Mouse (Mus musculus) limb, embryonic 14.5 days (tissue): Measurements from ENCODE around the gene Clec2d. TPM values are rescaled to one million over a fixed set of nuclear protein-coding genes. Genes with fewer than 3 reads are reported as not detected.
"Not testable (repeated sequence)": the region's sequence is repeated elsewhere in the genome, so short reads cannot be mapped to it uniquely, and the experiment has no call there.

Experiments used
- ATAC-seq: fragments of 200-750 bp; cut with Nextera tagmentation; 2 replicates; pipeline ENCODE4 v1.8.0; 2017; ENCODE audit warnings: low read depth, moderate number of reproducible peaks, moderate TSS enrichment; ENCODE audit not compliant: low FRiP score
- DNase-seq: peaks from one replicate; pipeline ENCODE4 v3.0.0-alpha.2; 2015; ENCODE audit warnings: low spot score
- H3K27ac ChIP-seq: fragments of 300-500 bp; sonication (generic); replicated peaks from 2 replicates; pipeline ENCODE4 v1.5.1; 2014; ENCODE audit warnings: low read depth, mild to moderate bottlenecking, low read length, moderate library complexity, mixed read lengths
- H3K27me3 ChIP-seq: fragments of 300-500 bp; sonication (generic); 2 replicates; pipeline ENCODE4 v1.6.1; 2014; ENCODE audit warnings: low read length, mixed read lengths; ENCODE audit not compliant: control insufficient read depth, insufficient read depth
- H3K36me3 ChIP-seq: fragments of 300-500 bp; sonication (generic); 2 replicates; pipeline ENCODE4 v1.6.1; 2014; ENCODE audit warnings: mild to moderate bottlenecking, low read length, moderate library complexity, mixed read lengths; ENCODE audit not compliant: control insufficient read depth, insufficient read depth
- H3K4me1 ChIP-seq: fragments of 300-500 bp; sonication (generic); 2 replicates; pipeline ENCODE4 v1.6.1; 2014; ENCODE audit warnings: antibody characterized with exemption, low read length, mixed read lengths; ENCODE audit not compliant: control insufficient read depth, insufficient read depth
- H3K4me2 ChIP-seq: fragments of 300-500 bp; sonication (generic); replicated peaks from 2 replicates; pipeline ENCODE4 v1.6.1; 2014; ENCODE audit warnings: low read depth, mild to moderate bottlenecking, low read length, moderate library complexity; ENCODE audit not compliant: severe bottlenecking
- H3K4me3 ChIP-seq: fragments of 300-500 bp; sonication (generic); replicated peaks from 2 replicates; pipeline ENCODE4 v1.5.1; 2014; ENCODE audit warnings: low read length
- H3K9ac ChIP-seq: fragments of 300-500 bp; sonication (generic); 2 replicates; pipeline ENCODE4 v1.6.1; 2014; ENCODE audit warnings: mild to moderate bottlenecking, low read depth, low read length, moderate library complexity; ENCODE audit not compliant: severe bottlenecking
- H3K9me3 ChIP-seq: fragments of 300-500 bp; sonication (generic); 2 replicates; pipeline ENCODE4 v1.6.1; 2016; ENCODE audit warnings: low read length; ENCODE audit not compliant: control insufficient read depth
- POLR2A ChIP-seq: fragments of 200-500 bp; IDR thresholded peaks from 2 replicates; pipeline ENCODE4 v1.8.0; 2012; ENCODE audit warnings: inconsistent platforms, mild to moderate bottlenecking, moderate library complexity, borderline replicate concordance; ENCODE audit not compliant: insufficient read depth, insufficient read length; ENCODE audit errors: extremely low read depth
- WGBS: fragments of 180-500 bp; shearing (Covaris S2); extraction: QIAGEN DNeasy Blood & Tissue Kit; methylation state at CpG from one replicate; pipeline ENCODE4 v1.1.7; 2014; 5-methylcytosine and 5-hydroxymethylcytosine counted together
- polyA plus RNA-seq, 2 experiments: library from polyadenylated mRNA; depleted of rRNA in 1 of 2; stranded (reverse) in 1 of 2; unstranded in 1 of 2; fragments of >200 nt; fragmentation: Nextera tagmentation in 1 of 2; extraction: Ambion mirVana in 1 of 2; gene quantifications; 2 replicates each; pipeline versions ENCODE4 v1.2.1 to v1.2.3; 2012 to 2014

Clec2d gene
- polyA plus RNA-seq, 2 experiments = 11.1 TPM; not detected in 1

DNA sequence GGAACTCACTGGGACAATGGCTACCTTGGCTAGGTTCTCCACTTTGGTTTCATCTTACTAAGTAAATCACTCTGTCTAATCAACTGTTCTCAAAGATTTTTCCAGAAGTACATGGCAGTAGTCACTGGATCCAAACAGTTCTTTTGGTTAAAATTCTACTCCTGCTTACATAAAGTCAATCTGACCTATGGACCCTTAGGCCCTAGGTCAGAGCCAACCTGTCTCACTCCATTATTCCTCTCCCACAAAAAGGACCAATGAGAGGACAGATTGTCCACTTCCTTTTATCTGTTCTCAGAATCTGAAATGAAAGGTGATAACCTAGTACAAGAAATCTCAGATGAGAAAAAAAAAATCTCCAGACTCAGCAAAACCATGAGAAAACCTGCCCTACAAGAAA is 4.8 kb upstream of the Clec2d start:
- Histone ChIP-seq H3K27ac (no peak overlapping the region), H3K9ac (no peak overlapping the region), H3K9me3 (no peaks in the 10 kb centered on the region), H3K27me3 (no peaks in the 10 kb centered on the region), H3K36me3 (no peaks in the 10 kb centered on the region), H3K4me3 (no peak overlapping the region), H3K4me2 (no peak overlapping the region), H3K4me1 (no peaks in the 10 kb centered on the region)
- no peak for TF ChIP-seq POLR2A
- no peak for ATAC-seq
- DNase-seq = no peak

DNA sequence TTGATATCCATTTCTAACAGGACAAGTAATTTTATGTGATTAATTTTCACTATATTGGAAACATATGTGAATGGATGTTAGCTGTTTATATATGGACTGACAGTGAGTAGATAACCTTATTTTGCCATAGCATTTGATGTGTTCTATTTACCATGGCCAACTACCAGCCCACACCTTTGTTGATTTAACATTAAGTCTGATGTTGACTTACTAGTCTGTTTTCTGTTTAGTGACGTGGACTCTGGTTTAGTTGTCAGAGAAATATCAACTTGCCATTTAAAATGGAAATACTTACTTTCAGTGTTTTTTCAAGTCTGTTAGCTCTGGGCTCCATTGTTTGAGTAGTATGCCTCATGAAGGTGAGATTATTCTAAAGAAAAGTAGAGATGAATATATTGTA is 3.8 kb upstream of the Clec2d start:
- no peaks in the 10 kb centered on the region for H3K36me3 ChIP-seq
- TF ChIP-seq POLR2A = no peak
- no peak for DNase-seq
- H3K27ac ChIP-seq = no peak overlapping the region
- 70% methylated on average over 1 of the region's 1 CpGs for WGBS
- H3K9ac ChIP-seq = no peak overlapping the region
- H3K9me3 ChIP-seq = no peaks in the 10 kb centered on the region
- no peak overlapping the region for H3K4me3 ChIP-seq
- H3K4me1 ChIP-seq = no peaks in the 10 kb centered on the region
- no peak for ATAC-seq
- no peak overlapping the region for H3K4me2 ChIP-seq
- H3K27me3 ChIP-seq = no peaks in the 10 kb centered on the region

DNA sequence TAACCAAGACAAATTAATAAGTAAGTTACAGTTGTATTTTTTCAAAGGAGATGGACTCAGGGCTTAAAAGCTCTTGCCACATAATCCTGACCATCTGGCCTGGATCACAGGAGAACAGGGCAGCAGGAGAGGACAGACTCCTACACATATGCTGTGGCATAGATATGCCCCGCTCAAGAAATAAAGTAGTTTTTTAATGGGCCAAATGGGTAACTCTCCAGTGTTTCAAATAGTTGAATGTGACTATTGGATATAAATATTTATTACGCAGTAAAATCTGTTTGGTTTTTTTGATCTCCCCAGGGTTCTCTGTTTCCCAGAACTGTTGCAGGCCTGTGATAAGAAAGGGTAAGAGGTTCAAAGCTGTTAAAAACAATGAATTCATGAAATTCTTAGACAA is 1.1 kb upstream of the Clec2d start:
- no peaks in the 10 kb centered on the region for H3K4me1 ChIP-seq
- 68% methylated on average over 2 of the region's 2 CpGs for WGBS
- no peak overlapping the region for H3K4me2 ChIP-seq
- ATAC-seq (no peak), DNase-seq (no peak)
- no peaks in the 10 kb centered on the region; the same call in 1 of the 2 replicates for H3K36me3 ChIP-seq
- H3K27ac ChIP-seq = no peak overlapping the region
- H3K27me3 ChIP-seq = no peaks in the 10 kb centered on the region
- H3K4me3 ChIP-seq = no peak overlapping the region
- no peak for TF ChIP-seq POLR2A
- H3K9me3 ChIP-seq = no peaks in the 10 kb centered on the region
- H3K9ac ChIP-seq = no peak overlapping the region

DNA sequence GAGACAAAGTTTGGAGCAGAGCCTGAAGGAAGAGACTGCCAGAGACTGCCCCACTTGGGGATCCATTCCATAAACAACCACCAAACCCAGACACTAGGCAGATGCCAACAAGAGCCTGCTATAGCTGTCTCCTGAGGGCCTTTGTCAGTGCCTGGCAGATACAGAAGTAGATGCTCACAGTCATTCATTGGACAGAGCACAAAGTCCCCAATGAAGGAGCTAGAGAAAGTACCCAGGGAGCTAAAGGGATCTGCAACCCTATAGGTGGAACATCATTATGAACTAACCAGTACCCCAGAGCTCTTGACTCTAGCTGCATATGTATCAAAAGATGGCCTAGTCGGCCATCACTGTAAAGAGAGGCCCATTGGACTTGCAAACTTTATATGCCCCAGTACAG is 584 bp upstream of the Clec2d start:
- H3K27ac ChIP-seq, H3K4me2 ChIP-seq, H3K36me3 ChIP-seq, H3K4me3 ChIP-seq, H3K9me3 ChIP-seq, H3K9ac ChIP-seq, H3K27me3 ChIP-seq, ATAC-seq, DNase-seq, H3K4me1 ChIP-seq: not testable (repeated sequence)
- whole genome bisulfite sequencing = 63% methylated on average over 1 of the region's 1 CpGs

DNA sequence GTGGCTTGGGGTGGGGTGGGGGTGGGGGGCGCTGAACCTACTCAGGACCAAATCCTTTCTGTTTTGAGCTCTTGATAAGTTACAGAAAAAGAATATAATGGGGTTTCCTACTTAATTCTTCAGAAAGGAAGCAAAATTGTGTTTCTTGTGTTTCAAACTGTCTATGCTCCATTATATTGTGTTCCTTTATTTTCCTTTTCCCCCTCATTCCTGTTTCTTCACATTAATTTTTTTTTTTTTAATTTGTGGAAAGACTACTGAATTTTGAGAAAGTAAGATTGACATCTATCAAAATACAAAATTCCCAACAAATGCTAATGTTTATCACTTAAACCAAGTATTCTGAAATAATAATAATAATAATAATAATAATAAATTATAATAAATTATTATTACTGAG is 834 bp downstream of the Clec2d start:
- 8% methylated on average over 1 of the region's 1 CpGs for WGBS
- no peaks in the 10 kb centered on the region for H3K9me3 ChIP-seq
- H3K27me3 ChIP-seq = no peaks in the 10 kb centered on the region
- no peaks in the 10 kb centered on the region for H3K4me1 ChIP-seq
- H3K9ac ChIP-seq = peak overlapping the region; percentile 45
- no peaks in the 10 kb centered on the region; the same call in 1 of the 2 replicates for H3K36me3 ChIP-seq
- DNase-seq (no peak), ATAC-seq (no peak)
- H3K4me3 ChIP-seq = peak overlapping the region; percentile 37
- H3K27ac ChIP-seq = peak overlapping the region; percentile 82
- TF ChIP-seq POLR2A = no peak
- H3K4me2 ChIP-seq = peak overlapping the region; percentile 40

DNA sequence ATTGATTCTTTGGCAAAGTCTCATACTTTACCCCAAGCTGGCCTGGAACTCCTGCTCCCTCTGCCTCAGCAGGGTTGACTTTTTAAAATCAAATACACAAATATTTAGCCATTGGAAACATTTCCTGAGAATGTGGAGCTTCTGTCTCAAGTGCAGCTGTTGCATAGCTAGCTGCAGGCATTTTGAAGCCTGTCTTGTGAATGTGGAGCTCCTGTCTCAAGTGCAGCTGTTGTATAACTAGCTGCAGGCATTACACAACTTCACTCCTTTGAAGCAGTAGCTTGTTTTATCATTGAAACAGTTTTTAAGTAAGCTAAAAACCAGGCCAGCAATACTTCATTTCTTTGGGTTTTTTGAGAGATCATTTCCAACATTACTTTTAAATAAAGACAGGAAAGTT is 1.3 kb downstream of the Clec2d start:
- H3K4me3 ChIP-seq = peak overlapping the region; percentile 22

More for the DNA sequence above, 1.3 kb downstream of the Clec2d start:
- Histone ChIP-seq H3K4me2 (peak overlapping the region; percentile 27; the same call in 1 of the 2 replicates), H3K4me1 (no peaks in the 10 kb centered on the region), H3K27me3 (no peaks in the 10 kb centered on the region), H3K9me3 (no peaks in the 10 kb centered on the region), H3K9ac (0 out of 2 replicates have a peak overlapping the region, but pooled peaks have one; percentile 34), H3K36me3 (no peaks in the 10 kb centered on the region; the same call in 1 of the 2 replicates), H3K27ac (no peak overlapping the region)
- TF ChIP-seq POLR2A = no peak
- 0 out of 2 replicates have a peak, but pooled peaks have one; percentile 21 for ATAC-seq
- DNase-seq = peak; percentile 56
